Mouse (Mus musculus) stomach, embryonic 15.5 days (tissue): Measurements from ENCODE around the gene Itih3. TPM values are rescaled to one million over a fixed set of nuclear protein-coding genes. Genes with fewer than 3 reads are reported as not detected.

ENCODE experiments used
- ATAC-seq: fragments of 200-750 bp; cut with Nextera tagmentation; 2 replicates; pipeline ENCODE4 v1.8.0; 2017; ENCODE audit warnings: low read depth, moderate number of reproducible peaks, moderate TSS enrichment; ENCODE audit not compliant: insufficient read depth, low FRiP score
- H3K27ac ChIP-seq: fragments of 300-500 bp; sonication (generic); 2 replicates; pipeline ENCODE4 v1.5.1; 2015; ENCODE audit warnings: mild to moderate bottlenecking, inconsistent platforms
- H3K27me3 ChIP-seq: fragments of 300-500 bp; sonication (generic); replicated peaks from 2 replicates; pipeline ENCODE4 v1.6.1; 2015; ENCODE audit warnings: inconsistent platforms
- H3K36me3 ChIP-seq: fragments of 300-500 bp; sonication (generic); 2 replicates; pipeline ENCODE4 v1.6.1; 2015; ENCODE audit warnings: inconsistent platforms
- H3K4me1 ChIP-seq: fragments of 300-500 bp; sonication (generic); 2 replicates; pipeline ENCODE4 v1.6.1; 2015; ENCODE audit warnings: inconsistent platforms
- H3K4me2 ChIP-seq: fragments of 300-500 bp; sonication (generic); 2 replicates; pipeline ENCODE4 v1.6.1; 2015; ENCODE audit warnings: mild to moderate bottlenecking, inconsistent platforms
- H3K4me3 ChIP-seq: fragments of 300-500 bp; sonication (generic); replicated peaks from 2 replicates; pipeline ENCODE4 v1.5.1; 2015; ENCODE audit warnings: inconsistent platforms
- H3K9ac ChIP-seq: fragments of 300-500 bp; sonication (generic); 2 replicates; pipeline ENCODE4 v1.6.1; 2015; ENCODE audit warnings: inconsistent platforms
- H3K9me3 ChIP-seq: fragments of 300-500 bp; sonication (generic); 2 replicates; pipeline ENCODE4 v1.6.1; 2016; ENCODE audit warnings: inconsistent platforms
- WGBS: fragments of 180-500 bp; shearing (Covaris S2); methylation state at CpG from one replicate; pipeline ENCODE4 v1.1.7; 2015; 5-methylcytosine and 5-hydroxymethylcytosine counted together
- polyA plus RNA-seq: library from polyadenylated mRNA; unstranded; fragments of >200 nt; fragmentation: Nextera tagmentation; extraction: Ambion mirVana; gene quantifications from 2 replicates; pipeline ENCODE4 v1.2.1, GENCODE M21; 2015

Gene Itih3
- 5.3 and 15.0 TPM in 2 replicates for polyA plus RNA-seq

DNA sequence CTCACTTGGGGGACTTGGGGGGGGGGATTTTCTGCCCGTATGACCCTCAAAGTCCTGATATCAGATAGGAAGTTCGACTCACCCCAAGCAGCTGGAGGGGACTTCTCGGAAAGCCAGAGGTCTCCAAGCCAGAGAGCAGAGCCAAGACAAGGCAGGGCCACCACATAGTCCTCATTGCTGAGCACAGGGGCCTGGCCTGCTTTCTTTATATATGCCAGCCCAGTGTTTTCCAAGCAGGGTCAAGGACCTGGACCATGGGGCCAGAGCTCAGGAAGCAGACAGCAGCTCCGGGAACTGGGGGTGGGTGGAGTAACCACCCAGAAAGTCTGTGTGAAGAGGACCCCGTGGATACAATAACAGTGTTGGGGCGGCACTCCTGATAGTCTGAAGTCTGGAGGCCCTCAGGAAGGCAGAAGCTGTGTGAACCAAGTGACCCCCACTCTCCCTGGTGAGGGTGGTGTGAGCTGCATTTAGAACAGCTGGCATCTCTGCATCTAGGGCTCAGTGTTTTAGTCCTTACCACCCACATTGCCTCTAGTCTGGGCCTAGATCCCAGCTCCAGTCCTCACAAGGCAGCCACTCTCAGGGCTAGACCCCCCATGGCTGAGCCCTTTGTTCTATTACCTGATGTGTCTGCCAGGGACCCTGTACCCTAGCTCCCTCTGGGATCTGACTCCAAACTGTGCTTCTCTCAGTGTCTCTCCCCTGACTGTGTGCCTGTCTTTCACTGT, at the start of gene Itih3:
Gene Itih3 (minus strand): TSS at position 386 of the 731 bp plus-strand sequence.
- no peak within 1 kb of the TSS for H3K4me3 ChIP-seq
- H3K4me2 ChIP-seq, result no peak within 1 kb of the TSS
- H3K27me3 ChIP-seq, result no peaks in the 10 kb centered on the region
- H3K9me3 ChIP-seq, result no peaks in the 10 kb centered on the region
- peak; percentile 28; the same call in 1 of the 2 replicates for ATAC-seq
- no peaks in the 10 kb centered on the region for H3K4me1 ChIP-seq
- H3K9ac ChIP-seq, result no peak within 1 kb of the TSS
- H3K27ac ChIP-seq, result no peak within 1 kb of the TSS
- WGBS, result 49% methylated on average over 6 of the region's 6 CpGs
- H3K36me3 ChIP-seq, result no peaks in the 10 kb centered on the region

DNA sequence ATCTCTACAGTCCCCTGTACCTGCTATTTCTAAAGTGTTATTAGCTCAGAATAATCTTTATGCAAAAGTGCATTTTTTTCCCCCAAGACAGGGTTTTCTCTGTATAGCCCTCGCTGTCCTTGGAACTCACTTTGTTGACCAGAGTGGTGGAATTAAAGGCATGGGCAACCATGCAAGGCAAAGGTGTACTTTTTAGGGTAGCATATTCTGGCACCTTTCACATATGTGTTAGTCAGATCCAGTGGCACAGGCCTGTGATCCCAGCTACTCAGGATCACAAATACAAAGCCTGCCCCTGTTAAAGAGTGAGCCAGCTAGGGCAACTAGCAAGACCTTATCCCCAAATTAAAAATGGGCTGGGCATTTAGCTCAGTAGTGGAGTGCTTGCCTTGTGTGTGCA, 36.8 kb upstream of the Itih3 start:
- Histone ChIP-seq H3K4me3 (no peak overlapping the region), H3K4me2 (no peak overlapping the region), H3K36me3 (peaks cover 4% of the 10 kb centered on the region; the same call in 1 of the 2 replicates), H3K4me1 (no peaks in the 10 kb centered on the region), H3K9me3 (no peaks in the 10 kb centered on the region), H3K27ac (no peak overlapping the region), H3K27me3 (no peaks in the 10 kb centered on the region), H3K9ac (no peak overlapping the region)
- 92% methylated on average over 1 of the region's 1 CpGs for WGBS
- ATAC-seq, result no peak

DNA sequence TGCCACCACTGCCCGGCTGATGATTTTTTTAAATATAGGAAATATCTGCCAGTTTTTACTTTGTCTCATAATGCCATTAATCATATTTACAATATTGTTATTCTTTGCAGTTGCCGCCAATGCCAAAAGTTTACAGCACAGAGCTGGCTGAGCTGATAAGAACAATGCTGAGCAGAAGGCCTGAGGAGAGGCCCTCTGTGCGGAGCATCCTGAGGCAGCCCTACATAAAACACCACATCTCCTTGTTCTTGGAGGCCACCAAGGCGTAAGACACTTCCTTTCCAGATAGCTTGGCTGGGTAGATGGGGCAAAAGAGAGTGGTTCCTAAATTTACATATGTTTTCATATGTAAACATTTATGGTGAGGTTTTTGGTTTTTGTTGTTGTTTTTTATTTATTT, 35.5 kb upstream of the Itih3 start:
- H3K4me3 ChIP-seq, result no peak overlapping the region
- H3K27ac ChIP-seq, result no peak overlapping the region
- no peak overlapping the region for H3K4me2 ChIP-seq
- H3K4me1 ChIP-seq, result no peaks in the 10 kb centered on the region
- H3K36me3 ChIP-seq, result peaks cover 8% of the 10 kb centered on the region; the same call in 1 of the 2 replicates
- H3K27me3 ChIP-seq, result no peaks in the 10 kb centered on the region
- ATAC-seq, result no peak
- H3K9me3 ChIP-seq, result no peaks in the 10 kb centered on the region
- no peak overlapping the region for H3K9ac ChIP-seq
- WGBS, result 87% methylated on average over 4 of the region's 4 CpGs

DNA sequence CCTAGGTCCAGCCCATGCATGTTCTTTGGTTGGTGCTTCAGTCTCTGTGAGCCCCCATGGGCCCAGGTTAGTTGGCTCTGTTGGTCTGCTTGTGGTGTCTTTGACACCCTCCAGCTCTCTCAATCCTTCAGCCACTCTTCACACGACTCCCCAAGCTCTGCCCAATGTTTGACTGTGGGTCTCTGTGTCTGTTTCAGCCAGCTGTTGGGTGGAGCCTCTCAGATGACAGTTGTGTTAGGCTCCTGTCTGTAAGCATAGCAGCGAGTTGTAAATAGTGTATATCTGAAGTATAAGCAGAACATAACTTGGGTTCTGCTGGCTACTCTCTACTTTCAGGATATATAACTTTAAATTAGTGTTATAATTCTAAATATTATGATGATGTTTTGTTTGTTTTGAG, 35.0 kb upstream of the Itih3 start:
- H3K9ac ChIP-seq, result no peak overlapping the region
- WGBS, result 76% methylated on average over 2 of the region's 2 CpGs
- H3K4me1 ChIP-seq, result no peaks in the 10 kb centered on the region
- H3K27ac ChIP-seq, result no peak overlapping the region
- H3K9me3 ChIP-seq, result no peaks in the 10 kb centered on the region
- ATAC-seq, result no peak
- peaks cover 8% of the 10 kb centered on the region; the same call in 1 of the 2 replicates for H3K36me3 ChIP-seq
- no peak overlapping the region for H3K4me2 ChIP-seq
- no peaks in the 10 kb centered on the region for H3K27me3 ChIP-seq
- H3K4me3 ChIP-seq, result no peak overlapping the region

DNA sequence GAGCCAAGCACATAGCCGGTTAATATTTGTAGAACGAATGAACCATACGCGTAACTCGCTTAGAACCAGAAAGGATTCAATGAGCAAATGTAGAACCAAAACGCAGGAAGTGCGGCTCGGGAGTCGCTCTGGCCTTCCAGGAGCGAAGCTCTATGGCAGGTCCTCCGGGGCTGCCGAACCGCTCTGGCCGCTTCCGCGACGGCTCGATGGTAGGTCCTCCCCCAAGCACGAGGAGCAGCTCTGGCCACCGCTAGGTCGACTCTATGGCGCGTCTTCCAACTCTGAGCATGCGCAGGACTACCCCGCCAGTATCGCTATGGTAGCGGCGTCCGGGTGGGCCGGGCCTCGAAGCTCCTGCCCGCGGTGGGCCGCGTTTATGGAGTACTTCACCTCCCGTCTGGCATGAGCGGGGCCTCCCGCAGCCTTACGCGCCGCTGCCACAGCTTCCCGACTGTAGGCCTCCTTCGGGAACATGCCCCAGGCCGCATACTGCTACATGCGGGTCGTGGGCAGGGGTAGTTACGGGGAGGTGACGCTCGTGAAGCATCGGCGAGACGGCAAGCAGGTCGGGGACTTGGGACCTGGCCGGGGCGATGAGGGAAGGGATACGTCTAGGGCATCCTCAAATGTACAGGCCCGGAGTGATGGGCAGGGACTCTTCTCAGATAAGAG, 27.7 kb upstream of the Itih3 start, which contains the start of gene Nek4:
Gene Nek4 (plus strand): TSS at position 224 of the 672 bp plus-strand sequence.
- no peaks in the 10 kb centered on the region for H3K27me3 ChIP-seq
- H3K36me3 ChIP-seq, result 0 out of 2 replicates have a peak, but pooled peaks cover 4% of the 10 kb centered on the region
- H3K9ac ChIP-seq, result peak within 1 kb of the TSS; percentile 70
- H3K4me2 ChIP-seq, result peak within 1 kb of the TSS; percentile 76
- H3K9me3 ChIP-seq, result no peaks in the 10 kb centered on the region
- peak within 1 kb of the TSS; percentile 18; the same call in 1 of the 2 replicates for H3K27ac ChIP-seq
- WGBS, result under 1% methylated on average over 57 of the region's 57 CpGs
- peak; percentile 100 for ATAC-seq
- peak within 1 kb of the TSS; percentile 75 for H3K4me3 ChIP-seq
- peaks cover 3% of the 10 kb centered on the region; the same call in 1 of the 2 replicates for H3K4me1 ChIP-seq

DNA sequence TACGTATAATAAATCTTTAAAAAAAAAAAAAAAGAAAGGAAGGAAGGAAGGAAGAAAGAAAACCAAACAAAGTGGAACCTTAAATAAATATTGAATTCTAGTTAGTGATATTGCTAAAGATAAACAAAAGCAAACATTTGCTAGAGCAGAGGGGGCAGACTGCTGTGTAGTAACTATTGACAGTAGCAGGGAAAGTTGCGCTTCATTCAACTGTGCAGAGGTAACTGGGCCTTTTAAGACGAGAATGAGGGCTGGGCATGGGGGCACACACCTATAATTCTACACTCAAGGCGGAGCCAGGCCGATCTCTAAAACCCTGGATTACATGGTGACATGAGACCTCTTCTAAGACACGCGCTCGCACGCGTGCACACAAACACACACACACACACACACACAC, 26.4 kb upstream of the Itih3 start:
- H3K36me3 ChIP-seq, result 0 out of 2 replicates have a peak, but pooled peaks cover 4% of the 10 kb centered on the region
- no peak overlapping the region for H3K27ac ChIP-seq
- no peak for ATAC-seq
- no peak overlapping the region for H3K4me3 ChIP-seq
- H3K4me2 ChIP-seq, result no peak overlapping the region
- H3K9me3 ChIP-seq, result no peaks in the 10 kb centered on the region
- peaks cover 3% of the 10 kb centered on the region; the same call in 1 of the 2 replicates for H3K4me1 ChIP-seq
- H3K9ac ChIP-seq, result no peak overlapping the region
- 84% methylated on average over 10 of the region's 10 CpGs for WGBS
- no peaks in the 10 kb centered on the region for H3K27me3 ChIP-seq

DNA sequence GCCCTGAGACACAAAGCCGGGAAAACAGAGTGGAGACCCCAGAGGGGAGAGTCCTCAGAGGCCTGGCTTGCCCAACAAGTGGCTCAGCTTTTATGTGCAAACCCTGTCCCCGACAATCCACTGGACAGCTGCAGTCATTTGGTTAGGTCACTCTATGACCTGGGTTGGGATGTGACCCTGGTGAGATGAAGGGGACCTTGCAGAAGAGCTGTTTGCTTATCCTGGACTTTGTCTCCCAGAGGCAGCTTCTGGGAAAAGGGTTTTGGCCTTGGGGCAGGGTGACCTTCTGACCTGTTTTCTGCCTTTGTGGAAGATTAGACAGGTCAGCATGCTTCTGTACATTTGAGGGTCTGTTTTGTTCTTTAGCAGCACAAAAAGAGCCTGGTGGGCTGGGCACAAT, 21.2 kb upstream of the Itih3 start:
- Histone ChIP-seq H3K9ac (no peak overlapping the region), H3K4me2 (no peak overlapping the region), H3K27ac (no peak overlapping the region), H3K36me3 (no peaks in the 10 kb centered on the region), H3K27me3 (no peaks in the 10 kb centered on the region), H3K4me3 (no peak overlapping the region), H3K4me1 (no peaks in the 10 kb centered on the region), H3K9me3 (no peaks in the 10 kb centered on the region)
- peak; percentile 34; the same call in 1 of the 2 replicates for ATAC-seq
- 77% methylated on average over 2 of the region's 2 CpGs for WGBS

DNA sequence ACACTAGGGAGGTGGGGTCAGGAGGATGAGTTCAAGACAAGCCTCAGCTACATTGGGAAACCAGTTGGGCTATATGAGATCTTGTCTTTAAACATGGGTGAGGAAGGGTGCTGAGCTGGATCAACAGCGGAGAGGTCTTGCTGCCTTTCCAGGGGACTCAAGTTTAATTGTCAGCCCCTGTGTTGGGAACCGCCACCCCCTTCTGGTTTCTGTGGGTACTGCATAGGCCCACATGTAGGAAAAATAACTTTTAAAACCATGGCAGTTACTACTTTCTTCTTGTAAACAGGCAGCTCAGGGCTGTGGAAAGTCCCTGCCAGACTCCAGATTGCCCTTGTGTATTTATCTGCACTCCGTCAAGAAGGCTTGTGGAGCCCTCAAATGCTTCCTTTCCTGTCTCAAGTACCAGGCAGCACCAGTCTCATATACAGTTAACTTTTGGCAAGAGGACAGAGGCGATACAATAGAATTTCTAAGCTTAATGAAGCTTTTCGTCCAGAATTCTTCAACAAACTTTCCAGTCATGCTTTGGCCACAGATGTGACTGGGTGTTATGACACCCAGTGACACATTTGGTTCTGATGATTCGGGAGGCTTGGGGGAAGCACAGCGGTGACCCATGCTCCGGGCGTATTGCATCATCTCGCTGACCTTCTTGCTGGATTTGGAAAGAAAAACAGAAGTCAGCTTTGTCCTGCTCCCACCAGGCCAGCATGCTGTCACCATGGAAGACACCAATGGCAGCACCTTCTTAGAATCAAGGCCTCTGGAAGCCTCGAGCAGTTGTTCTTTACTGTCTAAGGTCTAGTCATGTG, 20.5 kb upstream of the Itih3 start:
- H3K36me3 ChIP-seq, result no peaks in the 10 kb centered on the region
- 60% methylated on average over 11 of the region's 11 CpGs for WGBS
- H3K4me1 ChIP-seq, result no peaks in the 10 kb centered on the region
- no peak overlapping the region for H3K4me3 ChIP-seq
- H3K27me3 ChIP-seq, result no peaks in the 10 kb centered on the region
- H3K9ac ChIP-seq, result no peak overlapping the region
- no peak overlapping the region for H3K4me2 ChIP-seq
- no peaks in the 10 kb centered on the region for H3K9me3 ChIP-seq
- H3K27ac ChIP-seq, result no peak overlapping the region
- no peak for ATAC-seq

DNA sequence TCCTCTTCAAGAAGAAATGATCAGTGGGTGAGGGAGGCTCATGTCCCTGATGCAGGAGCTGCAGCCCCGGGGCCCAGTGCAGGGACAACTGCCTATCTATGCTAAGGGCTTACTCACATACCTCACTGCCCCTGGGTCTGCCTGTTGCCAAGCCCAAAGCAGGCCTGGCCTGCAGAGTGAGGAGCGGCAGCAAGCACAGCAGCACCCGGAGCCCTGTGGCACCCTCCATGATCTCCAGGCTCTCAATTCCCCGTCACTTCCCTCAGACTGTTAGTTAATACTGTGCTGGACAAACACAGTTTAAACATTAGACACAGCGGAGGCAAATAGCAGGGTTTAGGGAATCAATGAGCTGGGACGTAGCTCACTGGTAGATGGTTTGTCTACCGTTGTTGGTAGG, 19.5 kb upstream of the Itih3 start, which contains the start of gene Itih1:
Gene Itih1 (minus strand): TSS at position 252 of the 400 bp plus-strand sequence.
- no peak within 1 kb of the TSS for H3K27ac ChIP-seq
- no peaks in the 10 kb centered on the region for H3K9me3 ChIP-seq
- H3K4me1 ChIP-seq, result no peaks in the 10 kb centered on the region
- 73% methylated on average over 7 of the region's 7 CpGs for WGBS
- no peak within 1 kb of the TSS for H3K9ac ChIP-seq
- no peaks in the 10 kb centered on the region for H3K36me3 ChIP-seq
- no peaks in the 10 kb centered on the region for H3K27me3 ChIP-seq
- H3K4me3 ChIP-seq, result no peak within 1 kb of the TSS
- no peak within 1 kb of the TSS for H3K4me2 ChIP-seq
- ATAC-seq, result no peak

DNA sequence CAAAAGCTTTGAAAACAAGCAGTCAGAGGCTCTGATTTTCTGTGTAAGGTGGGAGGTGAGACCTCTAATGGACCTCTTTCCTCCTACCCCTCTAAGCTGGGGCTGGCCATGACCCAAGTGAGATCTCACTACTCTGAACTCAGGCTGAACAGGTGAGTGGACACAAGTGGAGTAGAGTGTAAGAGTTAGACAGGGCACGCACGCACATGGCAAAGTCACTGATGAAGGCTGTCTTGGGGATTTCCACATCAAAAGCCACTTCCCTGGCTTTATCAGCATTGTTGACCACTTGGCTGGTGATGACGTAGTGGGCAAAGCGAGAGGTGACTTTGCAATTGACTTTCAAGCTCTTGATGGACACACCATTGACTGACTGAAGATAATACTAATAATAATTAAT, 18.7 kb upstream of the Itih3 start:
- no peaks in the 10 kb centered on the region for H3K36me3 ChIP-seq
- ATAC-seq, result no peak
- H3K9ac ChIP-seq, result no peak overlapping the region
- no peak overlapping the region for H3K4me3 ChIP-seq
- H3K4me2 ChIP-seq, result no peak overlapping the region
- H3K9me3 ChIP-seq, result no peaks in the 10 kb centered on the region
- H3K27ac ChIP-seq, result no peak overlapping the region
- no peaks in the 10 kb centered on the region for H3K27me3 ChIP-seq
- H3K4me1 ChIP-seq, result no peaks in the 10 kb centered on the region
- 85% methylated on average over 4 of the region's 4 CpGs for WGBS

DNA sequence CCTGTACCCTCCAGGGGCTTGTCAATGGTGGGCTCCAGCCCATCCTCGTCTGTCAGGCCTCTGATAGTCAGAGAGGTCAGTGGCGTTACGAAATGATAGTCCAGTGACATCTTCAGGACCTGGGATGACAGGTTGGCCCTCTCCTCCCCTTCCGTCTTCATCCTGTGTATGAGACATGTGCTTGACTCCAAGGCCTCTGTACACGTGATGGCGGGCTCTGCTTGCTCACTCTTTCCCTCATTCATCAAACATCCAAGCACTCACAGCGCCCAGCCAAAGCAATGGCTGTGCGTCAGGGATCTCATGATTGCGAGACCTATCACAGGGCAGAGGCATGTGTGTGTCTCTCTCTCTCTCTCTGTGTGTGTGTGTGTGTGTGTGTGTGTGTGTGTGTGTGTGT, 9.8 kb upstream of the Itih3 start:
- Histone ChIP-seq H3K9me3 (no peaks in the 10 kb centered on the region), H3K36me3 (no peaks in the 10 kb centered on the region), H3K4me2 (no peak overlapping the region), H3K27ac (no peak overlapping the region), H3K9ac (no peak overlapping the region), H3K4me3 (no peak overlapping the region), H3K4me1 (no peaks in the 10 kb centered on the region), H3K27me3 (no peaks in the 10 kb centered on the region)
- WGBS, result 82% methylated on average over 9 of the region's 9 CpGs
- no peak for ATAC-seq
